Mouse (Mus musculus): Measurements from ENCODE around the gene Bcar3.

Gene Bcar3

GRCm38 (mm10) chr3:122566112-122566511 is 272.2 kb downstream of the Bcar3 start:
- no peak for DNase-seq (ENCODE audit: low read depth, low spot score)

GRCm38 (mm10) chr3:122566549-122566948 is 272.6 kb downstream of the Bcar3 start:
- no peak for DNase-seq (ENCODE audit: low read depth, low spot score)

GRCm38 (mm10) chr3:122573426-122574286 is 279.7 kb downstream of the Bcar3 start:
- no peak for DNase-seq (ENCODE audit: low read depth, low spot score)

GRCm38 (mm10) chr3:122574921-122575320 is 281.0 kb downstream of the Bcar3 start:
- DNase-seq (ENCODE audit: low read depth, low spot score): no peak

- DNase-seq (ENCODE audit: low read depth, low spot score): no peak
Observed at GRCm38 (mm10) chr3:122577360-122577759, 283.4 kb downstream of the Bcar3 start.

Data from ZHBTc4 (cell line).